Mouse (Mus musculus): ENCODE measurements around the gene C2cd4a. TPM values are rescaled to one million over a fixed set of nuclear protein-coding genes. Genes with fewer than 3 reads are reported as not detected.

The C2cd4a gene
- polyA plus RNA-seq, 1 experiment from 2014 or later: 0.11 TPM

GRCm38 (mm10) chr9:67849846-67850245 is 17.7 kb upstream of the C2cd4a start:
- ATAC-seq (replicated peaks): no peak

GRCm38 (mm10) chr9:67849397-67849796 is 17.3 kb upstream of the C2cd4a start:
- 85% methylated on average over 12 of the region's 12 CpGs for WGBS
- no peaks in the 10 kb centered on the region for H3K4me1 ChIP-seq
- no peak overlapping the region for H3K4me2 ChIP-seq (replicated peaks)
- H3K36me3 ChIP-seq: no peaks in the 10 kb centered on the region
- no peaks in the 10 kb centered on the region for H3K9me3 ChIP-seq
- H3K27me3 ChIP-seq: no peaks in the 10 kb centered on the region
- H3K4me3 ChIP-seq: no peak overlapping the region
- ATAC-seq (replicated peaks): no peak
- H3K27ac ChIP-seq (replicated peaks): no peak overlapping the region
- H3K9ac ChIP-seq (replicated peaks): no peak overlapping the region

More at GRCm38 (mm10) chr9:67849846-67850245, 17.7 kb upstream of the C2cd4a start:
- WGBS: 93% methylated on average over 3 of the region's 3 CpGs
- H3K4me2 ChIP-seq (replicated peaks): no peak overlapping the region
- H3K9ac ChIP-seq (replicated peaks): no peak overlapping the region
- H3K4me1 ChIP-seq: no peaks in the 10 kb centered on the region
- H3K27ac ChIP-seq (replicated peaks): no peak overlapping the region
- no peaks in the 10 kb centered on the region for H3K27me3 ChIP-seq
- peaks cover 2% of the 10 kb centered on the region; the same call in 1 of the 2 replicates for H3K36me3 ChIP-seq
- H3K4me3 ChIP-seq: no peak overlapping the region
- H3K9me3 ChIP-seq: no peaks in the 10 kb centered on the region

- Histone ChIP-seq H3K4me2 (replicated peaks) (no peak overlapping the region), H3K4me1 (no peaks in the 10 kb centered on the region), H3K9ac (replicated peaks) (no peak overlapping the region), H3K9me3 (no peaks in the 10 kb centered on the region), H3K27me3 (no peaks in the 10 kb centered on the region), H3K27ac (replicated peaks) (no peak overlapping the region), H3K36me3 (no peaks in the 10 kb centered on the region), H3K4me3 (no peak overlapping the region)
- ATAC-seq (replicated peaks): no peak
- 78% methylated on average over 3 of the region's 3 CpGs for WGBS
These were observed 15.5 kb upstream of the C2cd4a start for GRCm38 (mm10) chr9:67847606-67848005.

GRCm38 (mm10) chr9:67846089-67846488 is 14.0 kb upstream of the C2cd4a start:
- no peak for ATAC-seq (replicated peaks)
- Histone ChIP-seq H3K4me1 (peaks cover 6% of the 10 kb centered on the region), H3K4me3 (no peak overlapping the region), H3K27ac (replicated peaks) (no peak overlapping the region), H3K36me3 (no peaks in the 10 kb centered on the region), H3K4me2 (replicated peaks) (no peak overlapping the region), H3K27me3 (no peaks in the 10 kb centered on the region), H3K9me3 (no peaks in the 10 kb centered on the region), H3K9ac (replicated peaks) (no peak overlapping the region)
- 98% methylated on average over 2 of the region's 2 CpGs for WGBS

- Histone ChIP-seq H3K4me2 (replicated peaks) (no peak overlapping the region), H3K9ac (replicated peaks) (no peak overlapping the region), H3K27ac (replicated peaks) (no peak overlapping the region), H3K4me3 (no peak overlapping the region), H3K9me3 (no peaks in the 10 kb centered on the region), H3K27me3 (no peaks in the 10 kb centered on the region), H3K36me3 (no peaks in the 10 kb centered on the region), H3K4me1 (peaks cover 11% of the 10 kb centered on the region)
- ATAC-seq (replicated peaks): no peak
- WGBS: 82% methylated on average over 5 of the region's 5 CpGs
These were observed 13.5 kb upstream of the C2cd4a start for GRCm38 (mm10) chr9:67845648-67846047.

GRCm38 (mm10) chr9:67845012-67845411 is 12.9 kb upstream of the C2cd4a start:
- Histone ChIP-seq H3K9ac (replicated peaks) (no peak overlapping the region), H3K4me2 (replicated peaks) (no peak overlapping the region), H3K4me3 (no peak overlapping the region), H3K9me3 (no peaks in the 10 kb centered on the region), H3K4me1 (peaks cover 12% of the 10 kb centered on the region), H3K27me3 (no peaks in the 10 kb centered on the region), H3K27ac (replicated peaks) (no peak overlapping the region), H3K36me3 (no peaks in the 10 kb centered on the region)
- WGBS: 91% methylated on average over 4 of the region's 4 CpGs
- no peak for ATAC-seq (replicated peaks)

- H3K4me1 ChIP-seq: peaks cover 12% of the 10 kb centered on the region
- H3K9me3 ChIP-seq: no peaks in the 10 kb centered on the region
- WGBS: 75% methylated on average over 5 of the region's 5 CpGs
- no peak overlapping the region for H3K9ac ChIP-seq (replicated peaks)
- no peak overlapping the region for H3K4me2 ChIP-seq (replicated peaks)
- no peak for ATAC-seq (replicated peaks)
- H3K27ac ChIP-seq (replicated peaks): no peak overlapping the region
- no peaks in the 10 kb centered on the region for H3K36me3 ChIP-seq
- H3K4me3 ChIP-seq: no peak overlapping the region
- no peaks in the 10 kb centered on the region for H3K27me3 ChIP-seq
These were observed 10.7 kb upstream of the C2cd4a start for GRCm38 (mm10) chr9:67842797-67843196.

GRCm38 (mm10) chr9:67839981-67840859 is 8.1 kb upstream of the C2cd4a start, which contains the start of gene Vps13c:
TSS of gene Vps13c (plus strand) at chr9:67840396.
- Histone ChIP-seq H3K27me3 (no peaks in the 10 kb centered on the region), H3K27ac (replicated peaks) (peak within 1 kb of the TSS; percentile 66), H3K9me3 (no peaks in the 10 kb centered on the region), H3K4me3 (peak within 1 kb of the TSS; percentile 88), H3K4me2 (replicated peaks) (peak within 1 kb of the TSS; percentile 87), H3K4me1 (peaks cover 12% of the 10 kb centered on the region), H3K9ac (replicated peaks) (peak within 1 kb of the TSS; percentile 88), H3K36me3 (no peaks in the 10 kb centered on the region)
- ATAC-seq (replicated peaks): peak; percentile 99
- 2% methylated on average over 35 of the region's 53 CpGs for WGBS

- Histone ChIP-seq H3K36me3 (no peaks in the 10 kb centered on the region), H3K27me3 (peaks cover 15% of the 10 kb centered on the region; the same call in 1 of the 2 replicates), H3K9me3 (no peaks in the 10 kb centered on the region), H3K4me2 (replicated peaks) (no peak overlapping the region), H3K9ac (replicated peaks) (no peak overlapping the region), H3K4me1 (peaks cover 13% of the 10 kb centered on the region), H3K4me3 (no peak overlapping the region), H3K27ac (replicated peaks) (no peak overlapping the region)
- 77% methylated on average over 2 of the region's 2 CpGs for WGBS
- no peak for ATAC-seq (replicated peaks)
These were observed 5.2 kb upstream of the C2cd4a start for GRCm38 (mm10) chr9:67837311-67837710.

GRCm38 (mm10) chr9:67834535-67834934 is 2.4 kb upstream of the C2cd4a start:
- H3K9ac ChIP-seq (replicated peaks): no peak overlapping the region
- ATAC-seq (replicated peaks): no peak
- WGBS: 92% methylated on average over 5 of the region's 5 CpGs
- H3K36me3 ChIP-seq: no peaks in the 10 kb centered on the region
- no peak overlapping the region for H3K27ac ChIP-seq (replicated peaks)
- peaks cover 42% of the 10 kb centered on the region for H3K27me3 ChIP-seq
- H3K4me3 ChIP-seq: no peak overlapping the region
- H3K4me1 ChIP-seq: peaks cover 23% of the 10 kb centered on the region
- no peaks in the 10 kb centered on the region for H3K9me3 ChIP-seq
- H3K4me2 ChIP-seq (replicated peaks): no peak overlapping the region

- H3K27me3 ChIP-seq: peaks cover 55% of the 10 kb centered on the region
- under 1% methylated on average over 57 of the region's 57 CpGs for whole genome bisulfite sequencing
- no peak overlapping the region for H3K27ac ChIP-seq (replicated peaks)
These were observed 628 bp downstream of the C2cd4a start for GRCm38 (mm10) chr9:67831359-67832045.

More at GRCm38 (mm10) chr9:67831359-67832045, 628 bp downstream of the C2cd4a start:
- Histone ChIP-seq H3K4me2 (replicated peaks) (peak overlapping the region; percentile 88), H3K9me3 (no peaks in the 10 kb centered on the region), H3K4me1 (peaks cover 23% of the 10 kb centered on the region), H3K4me3 (peak overlapping the region; percentile 63), H3K36me3 (no peaks in the 10 kb centered on the region), H3K9ac (replicated peaks) (peak overlapping the region; percentile 42)
- peak; percentile 73 for ATAC-seq (replicated peaks)
